Mouse (Mus musculus): ENCODE results near the gene Pla2g2d.
"Not testable (repeated sequence)": the region's sequence is repeated elsewhere in the genome, so short reads cannot be mapped to it uniquely, and the experiment has no call there.

GRCm38 (mm10) chr4:138824161-138824560, 48.6 kb downstream of the Pla2g2d start:
- peak; percentile 19; the same call in 1 of the 2 replicates for TF ChIP-seq CTCF (IDR thresholded peaks at IDR 0.05; ENCODE audit: low read depth)
- TF ChIP-seq EP300 (optimal IDR thresholded peaks at IDR 0.05): not testable (repeated sequence)
